Mouse (Mus musculus): ENCODE measurements around the gene Nek7.

- TF ChIP-seq CTCF (IDR thresholded peaks at IDR 0.05; ENCODE audit: borderline replicate concordance, insufficient read depth, low read depth, low read length): no peak
- TF ChIP-seq POLR2A (IDR thresholded peaks at IDR 0.05; ENCODE audit: borderline replicate concordance, insufficient read depth, low read length): no peak
These were observed 171.1 kb downstream of the Nek7 start for GRCm38 (mm10) chr1:138448635-138449475.
